Mouse (Mus musculus) lung, embryonic 14.5 days (tissue): ENCODE measurements around the gene Fastkd2. TPM values are rescaled to one million over a fixed set of nuclear protein-coding genes. Genes with fewer than 3 reads are reported as not detected.

Experiments
- ATAC-seq: fragments of 200-750 bp; cut with Nextera tagmentation; 2 replicates; pipeline ENCODE4 v1.8.0; 2017; ENCODE audit warnings: mild to moderate bottlenecking, moderate TSS enrichment, moderate library complexity; ENCODE audit not compliant: insufficient read depth
- DNase-seq: peaks from one replicate; pipeline ENCODE4 v3.0.0-alpha.2; 2015
- H3K27ac ChIP-seq: fragments of 300-500 bp; sonication (generic); 2 replicates; pipeline ENCODE4 v1.5.1; 2014; ENCODE audit warnings: low read depth, mild to moderate bottlenecking, moderate library complexity
- H3K27me3 ChIP-seq: fragments of 300-500 bp; sonication (generic); 2 replicates; pipeline ENCODE4 v1.6.1; 2014; ENCODE audit warnings: low read length, control low read depth; ENCODE audit not compliant: insufficient read depth
- H3K36me3 ChIP-seq: fragments of 300-500 bp; sonication (generic); 2 replicates; pipeline ENCODE4 v1.6.1; 2014; ENCODE audit warnings: control low read depth; ENCODE audit not compliant: insufficient read depth
- H3K4me1 ChIP-seq: fragments of 300-500 bp; sonication (generic); 2 replicates; pipeline ENCODE4 v1.6.1; 2014; ENCODE audit warnings: antibody characterized with exemption, control low read depth; ENCODE audit not compliant: insufficient read depth
- H3K4me2 ChIP-seq: fragments of 300-500 bp; sonication (generic); 2 replicates; pipeline ENCODE4 v1.6.1; 2014; ENCODE audit warnings: mild to moderate bottlenecking
- H3K4me3 ChIP-seq: fragments of 300-500 bp; sonication (generic); 2 replicates; pipeline ENCODE4 v1.5.1; 2014; ENCODE audit warnings: low read depth, low read length
- H3K9ac ChIP-seq: fragments of 300-500 bp; sonication (generic); 2 replicates; pipeline ENCODE4 v1.6.1; 2014
- H3K9me3 ChIP-seq: fragments of 300-500 bp; sonication (generic); 2 replicates; pipeline ENCODE4 v1.6.1; 2016; ENCODE audit warnings: low read depth, low read length, control low read depth
- CTCF ChIP-seq: IDR thresholded peaks from 2 replicates; pipeline ENCODE4 v1.5.1; 2016; ENCODE audit warnings: antibody characterized with exemption, low read depth
- WGBS: fragments of 180-500 bp; shearing (Covaris S2); extraction: QIAGEN DNeasy Blood & Tissue Kit; methylation state at CpG from one replicate; pipeline ENCODE4 v1.1.7; 2014; 5-methylcytosine and 5-hydroxymethylcytosine counted together
- polyA plus RNA-seq: library from polyadenylated mRNA; unstranded; fragments of >200 nt; fragmentation: Nextera tagmentation; extraction: Ambion mirVana; gene quantifications from 2 replicates; pipeline ENCODE4 v1.2.1, GENCODE M21; 2014

Fastkd2 gene
- polyA plus RNA-seq, 1 experiment from 2014 or later = 57.9 TPM

DNA sequence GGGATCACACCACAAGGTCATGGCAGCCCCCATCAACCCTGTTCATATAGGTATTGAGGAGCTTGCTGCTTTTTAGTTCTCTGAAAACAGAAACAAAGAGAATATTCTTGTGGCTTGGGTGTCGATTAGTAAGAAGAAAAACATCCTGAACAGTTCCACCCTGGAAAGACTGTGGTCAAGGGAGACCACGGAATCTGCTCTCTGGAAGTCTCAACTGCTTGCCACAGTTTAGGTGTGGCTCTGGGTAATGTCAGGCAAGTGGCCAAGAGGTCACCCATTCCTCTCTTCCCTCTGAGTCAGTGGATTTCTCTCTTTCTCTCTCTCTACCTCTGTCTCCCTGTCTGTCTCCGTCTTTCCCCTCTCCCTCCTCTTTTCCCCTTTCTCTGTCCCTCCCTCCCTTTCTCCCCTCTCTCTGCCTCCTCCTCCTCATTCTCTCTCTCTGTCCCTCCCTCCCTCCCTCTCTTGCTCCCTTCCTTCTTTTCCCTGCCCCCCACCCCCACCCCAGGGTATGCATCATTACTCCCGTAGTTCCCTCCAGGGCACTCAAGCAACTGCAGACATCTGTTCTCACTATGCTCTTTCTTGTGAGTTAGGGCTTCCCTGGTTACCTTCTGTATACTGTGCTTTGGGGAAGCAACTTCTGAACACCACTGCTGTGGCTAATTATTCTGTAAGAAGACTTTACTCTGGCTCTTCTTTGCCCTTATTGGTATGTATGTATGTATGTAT, 46.7 kb downstream of the Fastkd2 start:
- no peaks in the 10 kb centered on the region for H3K27me3 ChIP-seq
- H3K9me3 ChIP-seq = no peaks in the 10 kb centered on the region
- WGBS = 51% methylated on average over 4 of the region's 4 CpGs
- no peak for TF ChIP-seq CTCF
- H3K4me3 ChIP-seq = no peak overlapping the region
- no peak overlapping the region for H3K9ac ChIP-seq
- DNase-seq (no peak), ATAC-seq (no peak)
- H3K4me2 ChIP-seq = no peak overlapping the region
- H3K4me1 ChIP-seq = no peaks in the 10 kb centered on the region
- no peak overlapping the region for H3K27ac ChIP-seq
- no peaks in the 10 kb centered on the region for H3K36me3 ChIP-seq

DNA sequence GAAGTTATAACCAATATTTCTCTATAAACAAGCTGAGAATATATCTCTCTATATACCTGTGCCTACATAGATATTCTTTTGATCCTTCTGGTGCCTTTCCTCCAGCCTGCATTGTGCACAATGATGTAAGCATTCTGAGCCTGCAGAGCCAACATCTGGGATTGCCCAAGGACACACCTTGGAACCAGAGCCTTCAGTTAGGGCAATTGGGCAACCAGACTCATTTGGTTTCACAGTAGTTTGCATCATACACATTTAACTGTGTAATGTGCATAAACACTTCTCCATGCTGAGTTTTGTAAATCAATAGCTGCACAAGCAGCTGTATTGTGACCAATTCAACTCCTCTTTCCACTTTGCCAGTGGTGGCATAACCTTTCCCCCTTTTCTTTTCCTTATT, 63.9 kb downstream of the Fastkd2 start:
- TF ChIP-seq CTCF = no peak
- ATAC-seq (no peak), DNase-seq (no peak)
- no peak overlapping the region for H3K4me3 ChIP-seq
- H3K4me1 ChIP-seq = no peaks in the 10 kb centered on the region
- no peak overlapping the region for H3K27ac ChIP-seq
- no peak overlapping the region for H3K9ac ChIP-seq
- no peaks in the 10 kb centered on the region for H3K36me3 ChIP-seq
- no peaks in the 10 kb centered on the region for H3K27me3 ChIP-seq
- no peak overlapping the region for H3K4me2 ChIP-seq
- no peaks in the 10 kb centered on the region for H3K9me3 ChIP-seq

Other genes with a start within 250 kb of the Fastkd2 start
- not detected in 2 replicates for gene Gm39653, start 114.6 kb upstream of the Fastkd2 start, polyA plus RNA-seq
- gene Dytn, start 43.7 kb upstream of the Fastkd2 start, polyA plus RNA-seq = not detected in 2 replicates
- not detected in 2 replicates for gene Mdh1b, start 296 bp upstream of the Fastkd2 start, polyA plus RNA-seq
- not detected in 2 replicates for gene 4933402D24Rik, start 38.7 kb downstream of the Fastkd2 start, polyA plus RNA-seq